Mouse (Mus musculus): ENCODE measurements around the gene Nos1. TPM values are rescaled to one million over a fixed set of nuclear protein-coding genes. Genes with fewer than 3 reads are reported as not detected.

The Nos1 gene
- polyA plus RNA-seq, 1 experiment from 2014 or later: 0.88 TPM

GRCm38 (mm10) chr5:117891545-117891944 is 110.7 kb downstream of the Nos1 start:
- DNase-seq (ENCODE audit: low spot score): no peak
- no peak overlapping the region for H3K9ac ChIP-seq (ENCODE audit: low read length)
- ATAC-seq (replicated peaks; ENCODE audit: low FRiP score, low TSS enrichment, low read depth): no peak
- H3K27ac ChIP-seq (ENCODE audit: low read depth): no peak overlapping the region
- WGBS: 70% methylated on average over 5 of the region's 5 CpGs
- H3K4me1 ChIP-seq (replicated peaks; ENCODE audit: control insufficient read depth, insufficient read depth, low read length): no peaks in the 10 kb centered on the region
- no peak overlapping the region for H3K4me2 ChIP-seq (ENCODE audit: low read length)
- H3K27me3 ChIP-seq (replicated peaks; ENCODE audit: control insufficient read depth, insufficient read depth, low read length): no peaks in the 10 kb centered on the region
- no peaks in the 10 kb centered on the region for H3K36me3 ChIP-seq (ENCODE audit: control insufficient read depth, insufficient read depth, low read length)
- H3K9me3 ChIP-seq (ENCODE audit: control insufficient read depth, low read length): no peaks in the 10 kb centered on the region
- H3K4me3 ChIP-seq (ENCODE audit: low read depth, low read length): no peak overlapping the region

DNA sequence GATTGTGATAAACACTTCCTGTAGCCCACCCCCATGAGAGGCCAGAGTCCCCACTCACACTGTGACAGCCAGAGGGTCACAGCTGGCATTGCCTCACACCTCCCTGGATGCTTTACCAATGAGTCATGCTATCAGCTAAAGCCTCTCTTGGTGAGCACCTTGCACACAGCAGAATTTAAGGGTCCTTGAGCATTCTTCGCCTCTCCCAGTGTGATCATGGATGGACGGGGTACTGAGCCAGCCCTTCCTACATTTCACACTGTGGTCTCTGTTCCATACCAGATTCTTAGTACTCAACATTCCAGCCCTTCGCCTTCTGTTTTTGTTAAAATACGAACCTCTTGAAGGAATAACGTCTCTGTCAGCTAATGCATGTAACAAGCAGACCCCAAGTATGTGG is 113.2 kb downstream of the Nos1 start:
- no peak overlapping the region for H3K4me3 ChIP-seq (ENCODE audit: low read depth, low read length)
- H3K27me3 ChIP-seq (replicated peaks; ENCODE audit: control insufficient read depth, insufficient read depth, low read length): no peaks in the 10 kb centered on the region
- H3K36me3 ChIP-seq (ENCODE audit: control insufficient read depth, insufficient read depth, low read length): no peaks in the 10 kb centered on the region
- H3K27ac ChIP-seq (ENCODE audit: low read depth): no peak overlapping the region
- no peak overlapping the region for H3K9ac ChIP-seq (ENCODE audit: low read length)
- WGBS: 81% methylated on average over 5 of the region's 5 CpGs
- no peaks in the 10 kb centered on the region for H3K4me1 ChIP-seq (replicated peaks; ENCODE audit: control insufficient read depth, insufficient read depth, low read length)
- ATAC-seq (replicated peaks; ENCODE audit: low FRiP score, low TSS enrichment, low read depth) (no peak), DNase-seq (ENCODE audit: low spot score) (no peak)
- H3K9me3 ChIP-seq (ENCODE audit: control insufficient read depth, low read length): no peaks in the 10 kb centered on the region
- H3K4me2 ChIP-seq (ENCODE audit: low read length): no peak overlapping the region

DNA sequence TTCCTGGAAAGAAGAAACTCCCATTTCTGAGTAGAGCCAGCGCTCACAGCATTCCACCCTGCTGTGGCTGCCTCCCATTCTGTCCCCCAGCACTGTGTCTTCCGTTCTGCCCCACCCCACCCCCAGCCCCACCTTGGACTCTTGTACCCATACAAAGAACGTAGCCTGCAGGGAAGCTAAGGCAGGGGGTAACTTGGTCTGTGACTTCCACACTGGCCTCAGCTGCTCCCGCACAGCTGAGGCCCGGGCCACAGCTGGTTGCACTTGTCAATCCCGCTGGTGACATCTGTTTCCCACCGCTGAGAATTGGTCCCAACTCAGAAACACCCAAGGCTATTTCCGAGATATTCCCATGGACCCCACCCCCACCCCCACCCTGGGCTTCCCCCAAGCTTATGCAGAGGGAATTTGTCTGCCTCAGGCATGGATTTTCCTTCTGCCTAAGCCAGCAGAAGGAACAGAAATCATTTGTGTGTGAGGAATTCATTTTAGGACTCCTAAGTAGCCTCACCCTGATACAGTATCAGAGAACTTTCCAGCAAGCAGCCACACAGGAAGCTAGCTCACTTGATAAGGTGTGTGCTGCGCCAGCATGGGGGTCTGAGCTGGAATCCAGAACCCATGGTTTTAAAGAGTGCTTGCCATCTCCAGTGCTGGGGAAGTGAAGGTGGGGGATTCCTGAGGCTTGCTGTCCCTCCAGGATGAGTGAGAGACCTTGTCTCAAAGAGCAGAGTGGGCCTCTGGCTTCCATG is 117.4 kb downstream of the Nos1 start:
- H3K4me2 ChIP-seq (ENCODE audit: low read length): no peak overlapping the region
- whole genome bisulfite sequencing: 19% methylated on average over 9 of the region's 9 CpGs
- ATAC-seq (replicated peaks; ENCODE audit: low FRiP score, low TSS enrichment, low read depth) (0 out of 2 replicates have a peak, but pooled peaks have one; percentile 56), DNase-seq (ENCODE audit: low spot score) (no peak)
- no peaks in the 10 kb centered on the region for H3K36me3 ChIP-seq (ENCODE audit: control insufficient read depth, insufficient read depth, low read length)
- no peaks in the 10 kb centered on the region for H3K9me3 ChIP-seq (ENCODE audit: control insufficient read depth, low read length)
- H3K4me3 ChIP-seq (ENCODE audit: low read depth, low read length): no peak overlapping the region
- H3K27ac ChIP-seq (ENCODE audit: low read depth): no peak overlapping the region
- no peak overlapping the region for H3K9ac ChIP-seq (ENCODE audit: low read length)
- no peaks in the 10 kb centered on the region for H3K4me1 ChIP-seq (replicated peaks; ENCODE audit: control insufficient read depth, insufficient read depth, low read length)
- no peaks in the 10 kb centered on the region for H3K27me3 ChIP-seq (replicated peaks; ENCODE audit: control insufficient read depth, insufficient read depth, low read length)

DNA sequence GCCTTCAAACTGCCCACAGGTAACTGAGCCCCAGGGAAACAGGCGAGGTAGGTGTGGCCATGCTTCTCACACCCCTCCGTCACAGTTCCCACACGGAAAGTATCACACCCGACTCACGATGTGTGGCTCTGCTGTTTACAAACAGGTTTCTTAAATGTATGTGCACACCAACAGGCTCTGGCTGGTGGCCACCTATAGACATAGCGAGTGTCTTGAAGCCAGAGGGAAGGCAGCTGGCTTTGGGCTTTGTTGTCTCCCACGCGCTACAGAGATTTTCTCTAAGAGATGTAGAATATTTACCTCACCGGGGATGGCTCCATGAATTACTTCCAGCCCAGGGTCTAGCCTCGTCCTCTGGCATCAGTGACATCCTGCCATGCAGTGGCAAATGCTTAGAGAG is 118.5 kb downstream of the Nos1 start:
- Histone ChIP-seq H3K27me3 (replicated peaks; ENCODE audit: control insufficient read depth, insufficient read depth, low read length) (no peaks in the 10 kb centered on the region), H3K36me3 (ENCODE audit: control insufficient read depth, insufficient read depth, low read length) (no peaks in the 10 kb centered on the region), H3K4me2 (ENCODE audit: low read length) (no peak overlapping the region), H3K4me1 (replicated peaks; ENCODE audit: control insufficient read depth, insufficient read depth, low read length) (no peaks in the 10 kb centered on the region), H3K4me3 (ENCODE audit: low read depth, low read length) (no peak overlapping the region), H3K9ac (ENCODE audit: low read length) (no peak overlapping the region), H3K27ac (ENCODE audit: low read depth) (no peak overlapping the region), H3K9me3 (ENCODE audit: control insufficient read depth, low read length) (no peaks in the 10 kb centered on the region)
- ATAC-seq (replicated peaks; ENCODE audit: low FRiP score, low TSS enrichment, low read depth) (no peak), DNase-seq (ENCODE audit: low spot score) (no peak)
- WGBS: 71% methylated on average over 10 of the region's 10 CpGs

- DNase-seq (ENCODE audit: low spot score) (no peak), ATAC-seq (replicated peaks; ENCODE audit: low FRiP score, low TSS enrichment, low read depth) (no peak)
- Histone ChIP-seq H3K4me3 (ENCODE audit: low read depth, low read length) (no peak overlapping the region), H3K27ac (ENCODE audit: low read depth) (no peak overlapping the region), H3K9ac (ENCODE audit: low read length) (no peak overlapping the region), H3K36me3 (ENCODE audit: control insufficient read depth, insufficient read depth, low read length) (no peaks in the 10 kb centered on the region), H3K27me3 (replicated peaks; ENCODE audit: control insufficient read depth, insufficient read depth, low read length) (no peaks in the 10 kb centered on the region), H3K4me1 (replicated peaks; ENCODE audit: control insufficient read depth, insufficient read depth, low read length) (no peaks in the 10 kb centered on the region), H3K9me3 (ENCODE audit: control insufficient read depth, low read length) (no peaks in the 10 kb centered on the region), H3K4me2 (ENCODE audit: low read length) (no peak overlapping the region)
- WGBS: 31% methylated on average over 13 of the region's 13 CpGs
Observed at GRCm38 (mm10) chr5:117900921-117901705, 120.3 kb downstream of the Nos1 start.

- H3K9ac ChIP-seq (ENCODE audit: low read length): no peak overlapping the region
- H3K9me3 ChIP-seq (ENCODE audit: control insufficient read depth, low read length): no peaks in the 10 kb centered on the region
- no peak overlapping the region for H3K4me2 ChIP-seq (ENCODE audit: low read length)
- H3K27ac ChIP-seq (ENCODE audit: low read depth): no peak overlapping the region
- no peak overlapping the region for H3K4me3 ChIP-seq (ENCODE audit: low read depth, low read length)
- H3K27me3 ChIP-seq (replicated peaks; ENCODE audit: control insufficient read depth, insufficient read depth, low read length): no peaks in the 10 kb centered on the region
- whole genome bisulfite sequencing: 27% methylated on average over 7 of the region's 7 CpGs
- ATAC-seq (replicated peaks; ENCODE audit: low FRiP score, low TSS enrichment, low read depth): no peak
- no peaks in the 10 kb centered on the region for H3K36me3 ChIP-seq (ENCODE audit: control insufficient read depth, insufficient read depth, low read length)
- DNase-seq (ENCODE audit: low spot score): no peak
- H3K4me1 ChIP-seq (replicated peaks; ENCODE audit: control insufficient read depth, insufficient read depth, low read length): no peaks in the 10 kb centered on the region
Observed at GRCm38 (mm10) chr5:117903534-117903933, 122.7 kb downstream of the Nos1 start.

GRCm38 (mm10) chr5:117905728-117906127 is 124.9 kb downstream of the Nos1 start:
- Histone ChIP-seq H3K4me3 (ENCODE audit: low read depth, low read length) (no peak overlapping the region), H3K4me2 (ENCODE audit: low read length) (no peak overlapping the region), H3K27ac (ENCODE audit: low read depth) (no peak overlapping the region), H3K27me3 (replicated peaks; ENCODE audit: control insufficient read depth, insufficient read depth, low read length) (no peaks in the 10 kb centered on the region), H3K9me3 (ENCODE audit: control insufficient read depth, low read length) (no peaks in the 10 kb centered on the region), H3K4me1 (replicated peaks; ENCODE audit: control insufficient read depth, insufficient read depth, low read length) (no peaks in the 10 kb centered on the region), H3K9ac (ENCODE audit: low read length) (no peak overlapping the region), H3K36me3 (ENCODE audit: control insufficient read depth, insufficient read depth, low read length) (no peaks in the 10 kb centered on the region)
- no peak for ATAC-seq (replicated peaks; ENCODE audit: low FRiP score, low TSS enrichment, low read depth)
- 67% methylated on average over 4 of the region's 4 CpGs for WGBS
- DNase-seq (ENCODE audit: low spot score): no peak

- no peak overlapping the region for H3K4me2 ChIP-seq (ENCODE audit: low read length)
- no peaks in the 10 kb centered on the region for H3K27me3 ChIP-seq (replicated peaks; ENCODE audit: control insufficient read depth, insufficient read depth, low read length)
- no peaks in the 10 kb centered on the region for H3K4me1 ChIP-seq (replicated peaks; ENCODE audit: control insufficient read depth, insufficient read depth, low read length)
- 45% methylated on average over 4 of the region's 4 CpGs for WGBS
- H3K27ac ChIP-seq (ENCODE audit: low read depth): no peak overlapping the region
- no peak for DNase-seq (ENCODE audit: low spot score)
- H3K4me3 ChIP-seq (ENCODE audit: low read depth, low read length): no peak overlapping the region
- ATAC-seq (replicated peaks; ENCODE audit: low FRiP score, low TSS enrichment, low read depth): peak; percentile 89
- no peaks in the 10 kb centered on the region for H3K36me3 ChIP-seq (ENCODE audit: control insufficient read depth, insufficient read depth, low read length)
- no peaks in the 10 kb centered on the region for H3K9me3 ChIP-seq (ENCODE audit: control insufficient read depth, low read length)
- no peak overlapping the region for H3K9ac ChIP-seq (ENCODE audit: low read length)
Observed at GRCm38 (mm10) chr5:117909524-117909923, 128.7 kb downstream of the Nos1 start.

Data from intestine, embryonic 14.5 days (tissue).